Mouse (Mus musculus) thymus, adult 2 months (tissue): ENCODE data around the gene Zcchc9.

Experiments used
- CTCF ChIP-seq: fragments of 200-500 bp; IDR thresholded peaks from 2 replicates; pipeline ENCODE4 v1.5.1; 2012; ENCODE audit warnings: mild to moderate bottlenecking, control low read depth, low read length, moderate library complexity, borderline replicate concordance; ENCODE audit not compliant: control insufficient read depth, poor library complexity, insufficient read depth; ENCODE audit errors: extremely low read depth
- POLR2A ChIP-seq: fragments of 200-500 bp; IDR thresholded peaks from 2 replicates; pipeline ENCODE4 v1.6.1; 2012; ENCODE audit warnings: mild to moderate bottlenecking, low read length, control low read depth, moderate library complexity; ENCODE audit not compliant: control insufficient read depth, poor library complexity, insufficient read depth; ENCODE audit errors: extremely low read depth

GRCm38 (mm10) chr13:91801726-91802125, 5.8 kb downstream of the Zcchc9 start:
- no peak for TF ChIP-seq POLR2A
- no peak for TF ChIP-seq CTCF
